12 mouse cellular contexts compared by ENCODE assay signal in the genomic region with DNA sequence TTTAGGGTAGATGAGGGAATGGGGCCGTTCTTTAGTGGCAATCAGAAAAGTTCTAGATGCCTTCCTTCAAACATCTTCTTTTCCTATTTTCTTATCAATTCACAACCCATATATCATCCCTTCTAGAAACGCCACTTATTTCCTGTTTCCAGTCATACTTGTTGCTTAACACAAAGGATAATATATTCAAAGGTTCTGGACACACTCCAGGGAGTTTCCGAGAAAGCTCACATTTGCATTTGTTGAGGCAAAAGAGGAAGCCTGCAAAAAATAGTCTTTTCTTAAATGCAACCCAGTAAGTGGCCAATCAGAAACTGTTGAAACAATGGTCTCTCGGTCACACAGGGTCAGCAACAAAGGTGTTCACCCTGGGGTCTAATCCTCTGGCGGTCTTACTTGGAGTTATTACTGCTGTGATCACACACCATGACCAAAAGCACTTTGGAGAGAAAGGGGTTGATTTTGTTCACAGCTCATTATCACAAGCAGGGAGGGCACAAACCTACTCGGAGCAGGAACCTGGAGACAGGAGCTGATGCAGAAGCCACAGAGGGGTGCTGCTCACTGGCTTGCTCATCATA.
DNase-seq lines count a peak whose midpoint lies in the region; ATAC-seq and TF ChIP-seq lines count a peak whose summit lies in the region.
"Had no signal": no experiment of that assay in that cellular context is flagged by ENCODE, and none has a peak within 500 bp of the region (broad histone marks: within the 10 kb centered on the region; RNA-seq: fewer than 3 reads in every experiment).

No protein-coding gene starts in this region.

- peak; percentile 77 for ATAC-seq in lung, embryonic 16.5 days (ENCODE audit: low read depth)
- ATAC-seq: CD4-positive, CD25-positive, alpha-beta regulatory T cell, adult 4 months had no signal

- peak; percentile 43 for DNase-seq in heart, embryonic 10.5 days (ENCODE audit: low spot score)
- DNase-seq in heart, adult 9 months (ENCODE audit: low spot score in 2 of 2): no peak
- DNase-seq in lung, adult 2 months: no peak
- DNase-seq in adipocyte (ENCODE audit: low spot score): peak; percentile 77
- peak; percentile 57 for DNase-seq in kidney, postnatal 14 days
- DNase-seq in gastrocnemius, postnatal 25 days: no peak
- no peak for DNase-seq in embryo, embryonic 9.5 days (ENCODE audit: extremely low spot score)
- DNase-seq: thymus, postnatal 4 days had no signal

- H3K9ac ChIP-seq in lung, embryonic 16.5 days (ENCODE audit: low read length): no peak overlapping the region
- H3K9ac ChIP-seq: hindbrain, embryonic 12.5 days; lung, embryonic 15.5 days had no signal

- no peaks in the 10 kb centered on the region for H3K4me1 ChIP-seq in heart, embryonic 10.5 days
- peaks cover 5% of the 10 kb centered on the region; the same call in 1 of the 2 replicates for H3K4me1 ChIP-seq in lung, embryonic 16.5 days (replicated peaks; ENCODE audit: control insufficient read depth, insufficient read depth, low read length)
- H3K4me1 ChIP-seq in lung, adult 2 months (ENCODE audit: control insufficient read depth, insufficient read depth, low read length): no peaks in the 10 kb centered on the region
- H3K4me1 ChIP-seq: hindbrain, embryonic 12.5 days had no signal

- no peak overlapping the region for H3K4me2 ChIP-seq in lung, embryonic 16.5 days (ENCODE audit: low read depth, low read length)
- H3K4me2 ChIP-seq: hindbrain, embryonic 12.5 days; lung, embryonic 15.5 days had no signal

- no peak for TF ChIP-seq CTCF in lung, adult 2 months (IDR thresholded peaks at IDR 0.05; ENCODE audit: insufficient read depth, low read length)

- H3K27ac ChIP-seq in heart, embryonic 10.5 days: no peak overlapping the region
- H3K27ac ChIP-seq in lung, embryonic 16.5 days (ENCODE audit: low read length): no peak overlapping the region
- H3K27ac ChIP-seq: hindbrain, embryonic 12.5 days; lung, embryonic 15.5 days had no signal

- no peaks in the 10 kb centered on the region for H3K36me3 ChIP-seq in heart, embryonic 10.5 days
- no peaks in the 10 kb centered on the region for H3K36me3 ChIP-seq in lung, embryonic 16.5 days (ENCODE audit: control insufficient read depth, insufficient read depth, low read length)
- H3K36me3 ChIP-seq: hindbrain, embryonic 12.5 days; lung, embryonic 15.5 days had no signal

- H3K27me3 ChIP-seq in heart, embryonic 10.5 days (ENCODE audit: insufficient read depth, poor library complexity, severe bottlenecking): no peaks in the 10 kb centered on the region
- H3K27me3 ChIP-seq in lung, embryonic 16.5 days (ENCODE audit: control insufficient read depth, insufficient read depth, low read depth, low read length): no peaks in the 10 kb centered on the region
- H3K27me3 ChIP-seq: hindbrain, embryonic 12.5 days; lung, embryonic 15.5 days had no signal

- H3K9me3 ChIP-seq in heart, embryonic 10.5 days: no peaks in the 10 kb centered on the region
- no peaks in the 10 kb centered on the region for H3K9me3 ChIP-seq in lung, embryonic 16.5 days (ENCODE audit: control insufficient read depth, low read length)
- H3K9me3 ChIP-seq: hindbrain, embryonic 12.5 days; lung, embryonic 15.5 days had no signal

- TF ChIP-seq POLR2A in lung, adult 2 months (IDR thresholded peaks at IDR 0.05; ENCODE audit: borderline replicate concordance, extremely low read depth, low read depth, low read length): no peak

- H3K4me3 ChIP-seq in heart, embryonic 10.5 days: no peak overlapping the region
- no peak overlapping the region for H3K4me3 ChIP-seq in lung, embryonic 16.5 days (ENCODE audit: low read length)
- no peak overlapping the region for H3K4me3 ChIP-seq in lung, adult 2 months (replicated peaks; ENCODE audit: extremely low read depth, low read depth, low read length)
- H3K4me3 ChIP-seq: hindbrain, embryonic 12.5 days; lung, embryonic 15.5 days had no signal

- WGBS in heart, embryonic 10.5 days: 68% methylated on average over 6 of the region's 6 CpGs
- WGBS in lung, embryonic 16.5 days: 40% methylated on average over 6 of the region's 6 CpGs
- 40% methylated on average over 6 of the region's 6 CpGs for WGBS in lung, adult 2 months

Comparison
In these comparisons a context has a peak if more than half of its experiments do, and no peak if none do; other contexts are left out.
1. DNase-seq: peak in heart, embryonic 10.5 days (single experiment), adipocyte (single experiment) and kidney, postnatal 14 days (single experiment); none in heart, adult 9 months (0 of 2), lung, adult 2 months (single experiment), gastrocnemius, postnatal 25 days (single experiment) and embryo, embryonic 9.5 days (single experiment).